Mouse (Mus musculus) erythroblast, embryonic 14.5 days (primary cell): ENCODE data around the gene Gp1ba. TPM values are rescaled to one million over a fixed set of nuclear protein-coding genes. Genes with fewer than 3 reads are reported as not detected.

Experiments
- H3K27me3 ChIP-seq: 2 replicates; pipeline ENCODE4 v1.6.1; 2012; ENCODE audit warnings: inconsistent platforms; ENCODE audit not compliant: control insufficient read depth
- H3K36me3 ChIP-seq: 2 replicates; pipeline ENCODE4 v1.6.1; 2012; ENCODE audit warnings: mild to moderate bottlenecking, inconsistent platforms; ENCODE audit not compliant: control insufficient read depth
- H3K4me1 ChIP-seq: 2 replicates; pipeline ENCODE4 v1.6.1; 2012; ENCODE audit warnings: inconsistent platforms; ENCODE audit not compliant: control insufficient read depth
- H3K4me3 ChIP-seq: replicated peaks from 2 replicates; pipeline ENCODE3; 2012; ENCODE audit warnings: moderate library complexity, mild to moderate bottlenecking, inconsistent platforms
- H3K9me3 ChIP-seq: 2 replicates; pipeline ENCODE4 v1.6.1; 2012; ENCODE audit warnings: low read length, inconsistent platforms, mixed read lengths; ENCODE audit not compliant: control insufficient read depth
- GATA1 ChIP-seq: IDR thresholded peaks from 2 replicates; pipeline ENCODE4 v1.6.1; 2012; ENCODE audit warnings: low read length, inconsistent platforms, mixed read lengths
- TAL1 ChIP-seq: IDR thresholded peaks from 3 replicates; pipeline ENCODE4 v1.6.1; 2012; ENCODE audit warnings: low read length, inconsistent platforms, mixed read lengths
- polyA plus RNA-seq: library from polyadenylated mRNA; stranded (reverse); fragments of >175 nt; gene quantifications from 2 replicates; pipeline ENCODE4 v1.2.3, GENCODE M21; 2012

Gene Gp1ba
- polyA plus RNA-seq, 1 experiment = 0.12 TPM

- TF ChIP-seq GATA1 (no peak), TAL1 (no peak)
- Histone ChIP-seq H3K4me1 (peaks cover 68% of the 10 kb centered on the region), H3K4me3 (no peak overlapping the region)
Observed at GRCm38 (mm10) chr11:70641241-70641640, 2.3 kb downstream of the Gp1ba start.

GRCm38 (mm10) chr11:70643051-70643450, 4.1 kb downstream of the Gp1ba start:
- no peak overlapping the region for H3K4me3 ChIP-seq
- H3K27me3 ChIP-seq = no peaks in the 10 kb centered on the region
- TF ChIP-seq TAL1 (no peak), GATA1 (no peak)
- peaks cover 64% of the 10 kb centered on the region for H3K4me1 ChIP-seq
- no peaks in the 10 kb centered on the region for H3K9me3 ChIP-seq
- H3K36me3 ChIP-seq = peaks cover 30% of the 10 kb centered on the region

More at GRCm38 (mm10) chr11:70641241-70641640, 2.3 kb downstream of the Gp1ba start:
- H3K9me3 ChIP-seq = no peaks in the 10 kb centered on the region
- no peaks in the 10 kb centered on the region for H3K27me3 ChIP-seq
- H3K36me3 ChIP-seq = peaks cover 26% of the 10 kb centered on the region

GRCm38 (mm10) chr11:70644564-70645103, 5.7 kb downstream of the Gp1ba start:
- Histone ChIP-seq H3K9me3 (no peaks in the 10 kb centered on the region), H3K4me1 (peaks cover 63% of the 10 kb centered on the region), H3K27me3 (no peaks in the 10 kb centered on the region), H3K4me3 (no peak overlapping the region), H3K36me3 (peaks cover 44% of the 10 kb centered on the region)
- TF ChIP-seq TAL1 (no peak), GATA1 (no peak)

- H3K4me3 ChIP-seq = peak overlapping the region; percentile 74
- H3K36me3 ChIP-seq = peaks cover 55% of the 10 kb centered on the region
- H3K9me3 ChIP-seq = no peaks in the 10 kb centered on the region
- TF ChIP-seq GATA1 = no peak
- TF ChIP-seq TAL1 = no peak
- no peaks in the 10 kb centered on the region for H3K27me3 ChIP-seq
- peaks cover 63% of the 10 kb centered on the region for H3K4me1 ChIP-seq
Observed at GRCm38 (mm10) chr11:70645461-70646258, 6.7 kb downstream of the Gp1ba start.

- H3K9me3 ChIP-seq = no peaks in the 10 kb centered on the region
- H3K36me3 ChIP-seq = peaks cover 60% of the 10 kb centered on the region
- TF ChIP-seq TAL1 (no peak), GATA1 (no peak)
- peaks cover 64% of the 10 kb centered on the region for H3K4me1 ChIP-seq
- H3K27me3 ChIP-seq = no peaks in the 10 kb centered on the region
- H3K4me3 ChIP-seq = peak overlapping the region; percentile 74
Observed at GRCm38 (mm10) chr11:70646259-70646555, 7.3 kb downstream of the Gp1ba start.

- H3K36me3 ChIP-seq = peaks cover 68% of the 10 kb centered on the region
Observed at GRCm38 (mm10) chr11:70646691-70647650, 8.0 kb downstream of the Gp1ba start, which contains the start of the genes Rnf167 and Slc25a11. Rnf167 (plus strand) TSS chr11:70647235. Slc25a11 (minus strand) TSS chr11:70647479.

GRCm38 (mm10) chr11:70647716-70648420, 8.9 kb downstream of the Gp1ba start:
- Histone ChIP-seq H3K4me1 (peaks cover 75% of the 10 kb centered on the region), H3K36me3 (peaks cover 73% of the 10 kb centered on the region), H3K4me3 (peak overlapping the region; percentile 74), H3K27me3 (no peaks in the 10 kb centered on the region), H3K9me3 (no peaks in the 10 kb centered on the region)
- no peak for TF ChIP-seq GATA1
- no peak for TF ChIP-seq TAL1

More at GRCm38 (mm10) chr11:70646691-70647650, 8.0 kb downstream of the Gp1ba start, which contains the start of the genes Rnf167 and Slc25a11:
- TF ChIP-seq GATA1 = no peak
- TF ChIP-seq TAL1 = no peak
- H3K4me3 ChIP-seq = peak within 1 kb of the TSS; percentile 74
- no peaks in the 10 kb centered on the region for H3K9me3 ChIP-seq
- H3K27me3 ChIP-seq = no peaks in the 10 kb centered on the region
- peaks cover 68% of the 10 kb centered on the region for H3K4me1 ChIP-seq

GRCm38 (mm10) chr11:70648512-70648911, 9.6 kb downstream of the Gp1ba start:
- no peaks in the 10 kb centered on the region for H3K9me3 ChIP-seq
- no peaks in the 10 kb centered on the region for H3K27me3 ChIP-seq
- peak overlapping the region; percentile 74 for H3K4me3 ChIP-seq
- peak; percentile 52 for TF ChIP-seq GATA1
- TF ChIP-seq TAL1 = no peak; the same call in 2 of the 3 replicates
- H3K36me3 ChIP-seq = peaks cover 75% of the 10 kb centered on the region
- H3K4me1 ChIP-seq = peaks cover 81% of the 10 kb centered on the region
